Mouse (Mus musculus): ENCODE measurements around the gene Lgi1. TPM values are rescaled to one million over a fixed set of nuclear protein-coding genes. Genes with fewer than 3 reads are reported as not detected.

The Lgi1 gene
- polyA plus RNA-seq, 1 experiment from 2014 or later: 28.6 TPM

GRCm38 (mm10) chr19:38258651-38259065 is 5.7 kb upstream of the Lgi1 start:
- Histone ChIP-seq H3K9ac (ENCODE audit: low read depth, low read length) (no peak overlapping the region), H3K27ac (ENCODE audit: low read length) (no peak overlapping the region), H3K36me3 (ENCODE audit: control insufficient read depth, insufficient read depth, low read length) (no peaks in the 10 kb centered on the region), H3K4me1 (ENCODE audit: control insufficient read depth, insufficient read depth, low read length) (peaks cover 13% of the 10 kb centered on the region), H3K27me3 (ENCODE audit: control insufficient read depth, insufficient read depth, low read depth, low read length) (no peaks in the 10 kb centered on the region; the same call in 1 of the 2 replicates), H3K9me3 (replicated peaks; ENCODE audit: control insufficient read depth, low read length, poor library complexity, severe bottlenecking) (no peaks in the 10 kb centered on the region), H3K4me2 (ENCODE audit: low read length) (no peak overlapping the region; the same call in 1 of the 2 replicates), H3K4me3 (ENCODE audit: low read depth, low read length) (no peak overlapping the region)
- 74% methylated on average over 3 of the region's 3 CpGs for WGBS
- ATAC-seq: peak; percentile 78

GRCm38 (mm10) chr19:38259436-38259835 is 4.9 kb upstream of the Lgi1 start:
- peak; percentile 15; the same call in 1 of the 2 replicates for ATAC-seq
- H3K27ac ChIP-seq (ENCODE audit: low read length): 0 out of 2 replicates have a peak overlapping the region, but pooled peaks have one; percentile 1
- no peak overlapping the region for H3K9ac ChIP-seq (ENCODE audit: low read depth, low read length)
- no peaks in the 10 kb centered on the region for H3K36me3 ChIP-seq (ENCODE audit: control insufficient read depth, insufficient read depth, low read length)
- WGBS: 74% methylated on average over 3 of the region's 3 CpGs
- no peak overlapping the region for H3K4me3 ChIP-seq (ENCODE audit: low read depth, low read length)
- peaks cover 20% of the 10 kb centered on the region for H3K4me1 ChIP-seq (ENCODE audit: control insufficient read depth, insufficient read depth, low read length)
- H3K4me2 ChIP-seq (ENCODE audit: low read length): no peak overlapping the region
- H3K9me3 ChIP-seq (replicated peaks; ENCODE audit: control insufficient read depth, low read length, poor library complexity, severe bottlenecking): no peaks in the 10 kb centered on the region
- H3K27me3 ChIP-seq (ENCODE audit: control insufficient read depth, insufficient read depth, low read depth, low read length): no peaks in the 10 kb centered on the region; the same call in 1 of the 2 replicates

GRCm38 (mm10) chr19:38260346-38260745 is 4.0 kb upstream of the Lgi1 start:
- WGBS: 66% methylated on average over 4 of the region's 4 CpGs
- no peaks in the 10 kb centered on the region for H3K36me3 ChIP-seq (ENCODE audit: control insufficient read depth, insufficient read depth, low read length)
- H3K9me3 ChIP-seq (replicated peaks; ENCODE audit: control insufficient read depth, low read length, poor library complexity, severe bottlenecking): no peaks in the 10 kb centered on the region
- H3K4me3 ChIP-seq (ENCODE audit: low read depth, low read length): no peak overlapping the region
- no peak overlapping the region for H3K27ac ChIP-seq (ENCODE audit: low read length)
- H3K4me1 ChIP-seq (ENCODE audit: control insufficient read depth, insufficient read depth, low read length): peaks cover 20% of the 10 kb centered on the region
- no peak overlapping the region for H3K4me2 ChIP-seq (ENCODE audit: low read length)
- no peak overlapping the region for H3K9ac ChIP-seq (ENCODE audit: low read depth, low read length)
- no peak for ATAC-seq
- no peaks in the 10 kb centered on the region; the same call in 1 of the 2 replicates for H3K27me3 ChIP-seq (ENCODE audit: control insufficient read depth, insufficient read depth, low read depth, low read length)

GRCm38 (mm10) chr19:38261351-38261750 is 3.0 kb upstream of the Lgi1 start:
- 76% methylated on average over 5 of the region's 5 CpGs for WGBS
- Histone ChIP-seq H3K27me3 (ENCODE audit: control insufficient read depth, insufficient read depth, low read depth, low read length) (no peaks in the 10 kb centered on the region; the same call in 1 of the 2 replicates), H3K9me3 (replicated peaks; ENCODE audit: control insufficient read depth, low read length, poor library complexity, severe bottlenecking) (no peaks in the 10 kb centered on the region), H3K4me3 (ENCODE audit: low read depth, low read length) (no peak overlapping the region), H3K36me3 (ENCODE audit: control insufficient read depth, insufficient read depth, low read length) (no peaks in the 10 kb centered on the region), H3K4me2 (ENCODE audit: low read length) (no peak overlapping the region), H3K27ac (ENCODE audit: low read length) (no peak overlapping the region), H3K4me1 (ENCODE audit: control insufficient read depth, insufficient read depth, low read length) (peaks cover 26% of the 10 kb centered on the region), H3K9ac (ENCODE audit: low read depth, low read length) (no peak overlapping the region)
- no peak for ATAC-seq

- 10% methylated on average over 14 of the region's 14 CpGs for WGBS
- Histone ChIP-seq H3K4me3 (ENCODE audit: low read depth, low read length) (peak overlapping the region; percentile 39), H3K9me3 (replicated peaks; ENCODE audit: control insufficient read depth, low read length, poor library complexity, severe bottlenecking) (no peaks in the 10 kb centered on the region), H3K9ac (ENCODE audit: low read depth, low read length) (peak overlapping the region; percentile 65), H3K4me1 (ENCODE audit: control insufficient read depth, insufficient read depth, low read length) (peaks cover 32% of the 10 kb centered on the region), H3K4me2 (ENCODE audit: low read length) (peak overlapping the region; percentile 64), H3K27ac (ENCODE audit: low read length) (peak overlapping the region; percentile 86), H3K36me3 (ENCODE audit: control insufficient read depth, insufficient read depth, low read length) (no peaks in the 10 kb centered on the region), H3K27me3 (ENCODE audit: control insufficient read depth, insufficient read depth, low read depth, low read length) (no peaks in the 10 kb centered on the region; the same call in 1 of the 2 replicates)
- ATAC-seq: peak; percentile 70
Observed at GRCm38 (mm10) chr19:38263829-38264504, 369 bp upstream of the Lgi1 start.

GRCm38 (mm10) chr19:38265767-38266166 is 1.4 kb downstream of the Lgi1 start:
- peak overlapping the region; percentile 64 for H3K4me2 ChIP-seq (ENCODE audit: low read length)
- no peak for ATAC-seq
- peak overlapping the region; percentile 65; the same call in 1 of the 2 replicates for H3K9ac ChIP-seq (ENCODE audit: low read depth, low read length)
- H3K27ac ChIP-seq (ENCODE audit: low read length): peak overlapping the region; percentile 86; the same call in 1 of the 2 replicates
- H3K9me3 ChIP-seq (replicated peaks; ENCODE audit: control insufficient read depth, low read length, poor library complexity, severe bottlenecking): no peaks in the 10 kb centered on the region
- WGBS: 84% methylated on average over 5 of the region's 5 CpGs
- H3K4me3 ChIP-seq (ENCODE audit: low read depth, low read length): peak overlapping the region; percentile 39
- no peaks in the 10 kb centered on the region; the same call in 1 of the 2 replicates for H3K27me3 ChIP-seq (ENCODE audit: control insufficient read depth, insufficient read depth, low read depth, low read length)
- H3K4me1 ChIP-seq (ENCODE audit: control insufficient read depth, insufficient read depth, low read length): peaks cover 25% of the 10 kb centered on the region
- no peaks in the 10 kb centered on the region for H3K36me3 ChIP-seq (ENCODE audit: control insufficient read depth, insufficient read depth, low read length)

- Histone ChIP-seq H3K36me3 (ENCODE audit: control insufficient read depth, insufficient read depth, low read length) (no peaks in the 10 kb centered on the region), H3K4me1 (ENCODE audit: control insufficient read depth, insufficient read depth, low read length) (peaks cover 25% of the 10 kb centered on the region), H3K9me3 (replicated peaks; ENCODE audit: control insufficient read depth, low read length, poor library complexity, severe bottlenecking) (no peaks in the 10 kb centered on the region), H3K4me2 (ENCODE audit: low read length) (no peak overlapping the region), H3K27ac (ENCODE audit: low read length) (no peak overlapping the region), H3K4me3 (ENCODE audit: low read depth, low read length) (no peak overlapping the region), H3K9ac (ENCODE audit: low read depth, low read length) (no peak overlapping the region), H3K27me3 (ENCODE audit: control insufficient read depth, insufficient read depth, low read depth, low read length) (no peaks in the 10 kb centered on the region; the same call in 1 of the 2 replicates)
- WGBS: 83% methylated on average over 5 of the region's 5 CpGs
- ATAC-seq: no peak
Observed at GRCm38 (mm10) chr19:38267469-38267868, 3.1 kb downstream of the Lgi1 start.

GRCm38 (mm10) chr19:38271071-38271470 is 6.7 kb downstream of the Lgi1 start:
- no peaks in the 10 kb centered on the region for H3K27me3 ChIP-seq (ENCODE audit: control insufficient read depth, insufficient read depth, low read depth, low read length)
- 47% methylated on average over 6 of the region's 6 CpGs for WGBS

GRCm38 (mm10) chr19:38273820-38274219 is 9.5 kb downstream of the Lgi1 start:
- ATAC-seq: no peak
- H3K9me3 ChIP-seq (replicated peaks; ENCODE audit: control insufficient read depth, low read length, poor library complexity, severe bottlenecking): no peaks in the 10 kb centered on the region
- H3K27me3 ChIP-seq (ENCODE audit: control insufficient read depth, insufficient read depth, low read depth, low read length): no peaks in the 10 kb centered on the region
- H3K27ac ChIP-seq (ENCODE audit: low read length): no peak overlapping the region
- H3K4me2 ChIP-seq (ENCODE audit: low read length): no peak overlapping the region
- WGBS: 49% methylated on average over 7 of the region's 7 CpGs
- no peak overlapping the region for H3K9ac ChIP-seq (ENCODE audit: low read depth, low read length)
- no peak overlapping the region for H3K4me3 ChIP-seq (ENCODE audit: low read depth, low read length)
- no peaks in the 10 kb centered on the region for H3K36me3 ChIP-seq (ENCODE audit: control insufficient read depth, insufficient read depth, low read length)
- no peaks in the 10 kb centered on the region for H3K4me1 ChIP-seq (ENCODE audit: control insufficient read depth, insufficient read depth, low read length)

More at GRCm38 (mm10) chr19:38271071-38271470, 6.7 kb downstream of the Lgi1 start:
- no peak for ATAC-seq
- Histone ChIP-seq H3K9ac (ENCODE audit: low read depth, low read length) (no peak overlapping the region), H3K9me3 (replicated peaks; ENCODE audit: control insufficient read depth, low read length, poor library complexity, severe bottlenecking) (no peaks in the 10 kb centered on the region), H3K4me3 (ENCODE audit: low read depth, low read length) (no peak overlapping the region), H3K4me1 (ENCODE audit: control insufficient read depth, insufficient read depth, low read length) (peaks cover 12% of the 10 kb centered on the region), H3K36me3 (ENCODE audit: control insufficient read depth, insufficient read depth, low read length) (no peaks in the 10 kb centered on the region), H3K4me2 (ENCODE audit: low read length) (no peak overlapping the region), H3K27ac (ENCODE audit: low read length) (no peak overlapping the region)

All from midbrain, embryonic 16.5 days (tissue).